Mouse (Mus musculus): ENCODE results near the gene Ccl22. TPM values are rescaled to one million over a fixed set of nuclear protein-coding genes. Genes with fewer than 3 reads are reported as not detected.

The Ccl22 gene
- polyA plus RNA-seq, 1 experiment from 2014 or later: not detected

GRCm38 (mm10) chr8:94779534-94780294 lies 34.3 kb downstream of the Ccl22 start:
- Histone ChIP-seq H3K4me1 (replicated peaks) (peaks cover 46% of the 10 kb centered on the region), H3K4me2 (no peak overlapping the region), H3K4me3 (no peak overlapping the region), H3K9me3 (replicated peaks) (no peaks in the 10 kb centered on the region), H3K9ac (no peak overlapping the region), H3K27me3 (no peaks in the 10 kb centered on the region), H3K27ac (no peak overlapping the region), H3K36me3 (no peaks in the 10 kb centered on the region)
- ATAC-seq (replicated peaks; ENCODE audit: insufficient number of reproducible peaks, insufficient read depth, low FRiP score, low read depth): no peak
- 88% methylated on average over 16 of the region's 16 CpGs for WGBS

DNA sequence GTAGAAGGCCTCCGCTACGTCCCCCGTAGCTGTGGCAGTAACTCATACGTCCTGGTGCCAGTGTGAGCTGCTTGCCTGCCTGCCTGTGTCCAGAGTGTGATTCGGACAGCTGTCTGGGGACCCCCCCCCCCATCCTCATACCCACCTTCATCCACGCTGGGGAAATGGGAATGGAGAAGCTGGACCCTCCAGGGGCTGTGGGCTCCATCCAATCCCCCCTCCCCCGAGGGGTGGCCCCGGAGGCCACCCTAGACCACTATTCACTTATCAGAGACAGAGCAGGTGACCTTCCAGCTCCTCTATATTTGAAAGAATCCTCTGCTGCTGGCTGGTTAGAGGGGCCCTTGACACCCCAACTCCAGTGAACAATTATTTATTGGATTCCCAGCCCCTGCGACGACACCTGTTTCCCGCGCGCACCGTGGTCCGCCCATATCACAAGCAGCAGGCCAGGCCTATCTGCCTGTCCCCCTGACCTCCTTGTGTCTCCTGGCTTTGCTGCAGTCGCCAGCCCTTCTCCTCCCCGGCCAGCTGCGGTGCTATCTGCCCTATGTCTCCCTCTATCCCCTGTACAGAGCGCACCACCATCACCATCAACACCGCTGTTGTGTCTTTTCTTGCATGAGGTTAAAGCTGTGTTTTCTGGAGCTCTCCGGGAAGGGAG lies 35.2 kb downstream of the Ccl22 start:
- peaks cover 51% of the 10 kb centered on the region for H3K4me1 ChIP-seq (replicated peaks)
- WGBS: 72% methylated on average over 21 of the region's 21 CpGs

DNA sequence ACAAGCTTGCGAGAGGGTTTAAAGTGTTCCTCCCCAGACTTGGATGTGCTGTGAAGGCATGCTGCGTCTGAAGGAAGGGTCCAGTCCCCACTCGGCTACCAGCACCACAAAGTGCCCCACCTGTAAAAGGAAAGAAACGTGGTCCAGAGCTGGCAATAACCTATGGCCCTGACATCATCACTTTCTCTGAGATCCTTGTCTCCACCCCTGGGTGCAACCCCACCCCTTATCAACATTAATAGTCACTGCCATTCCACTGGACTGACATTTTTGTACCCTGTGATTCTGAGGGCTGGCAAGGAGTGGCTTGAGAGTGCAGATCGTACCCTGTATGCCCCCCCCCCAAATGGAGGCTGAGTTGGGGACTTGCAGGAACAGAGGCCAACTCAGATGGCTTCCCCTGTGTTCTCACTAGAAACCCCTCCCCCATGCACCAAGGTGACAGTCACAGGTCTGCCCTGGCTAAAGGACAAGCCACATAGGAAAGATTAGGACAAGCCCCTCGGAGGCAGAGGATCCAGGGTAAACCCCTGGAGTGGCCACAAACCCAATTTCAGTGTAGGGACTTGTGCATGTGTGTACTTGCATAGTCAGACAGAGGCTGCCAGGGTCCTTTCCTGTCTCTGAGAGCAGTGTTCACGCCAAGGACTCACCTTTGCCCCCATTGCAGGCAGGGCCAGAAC lies 35.9 kb downstream of the Ccl22 start:
- Histone ChIP-seq H3K9ac (no peak overlapping the region), H3K27ac (no peak overlapping the region), H3K36me3 (no peaks in the 10 kb centered on the region), H3K9me3 (replicated peaks) (no peaks in the 10 kb centered on the region), H3K27me3 (no peaks in the 10 kb centered on the region), H3K4me3 (no peak overlapping the region), H3K4me1 (replicated peaks) (peaks cover 51% of the 10 kb centered on the region), H3K4me2 (peak overlapping the region; percentile 39; the same call in 1 of the 2 replicates)
- ATAC-seq (replicated peaks; ENCODE audit: insufficient number of reproducible peaks, insufficient read depth, low FRiP score, low read depth): no peak
- 56% methylated on average over 7 of the region's 7 CpGs for WGBS

More for the DNA sequence above, 35.2 kb downstream of the Ccl22 start:
- Histone ChIP-seq H3K9ac (no peak overlapping the region), H3K9me3 (replicated peaks) (no peaks in the 10 kb centered on the region), H3K4me3 (no peak overlapping the region), H3K27me3 (no peaks in the 10 kb centered on the region), H3K4me2 (no peak overlapping the region), H3K27ac (no peak overlapping the region), H3K36me3 (no peaks in the 10 kb centered on the region)
- no peak for ATAC-seq (replicated peaks; ENCODE audit: insufficient number of reproducible peaks, insufficient read depth, low FRiP score, low read depth)

DNA sequence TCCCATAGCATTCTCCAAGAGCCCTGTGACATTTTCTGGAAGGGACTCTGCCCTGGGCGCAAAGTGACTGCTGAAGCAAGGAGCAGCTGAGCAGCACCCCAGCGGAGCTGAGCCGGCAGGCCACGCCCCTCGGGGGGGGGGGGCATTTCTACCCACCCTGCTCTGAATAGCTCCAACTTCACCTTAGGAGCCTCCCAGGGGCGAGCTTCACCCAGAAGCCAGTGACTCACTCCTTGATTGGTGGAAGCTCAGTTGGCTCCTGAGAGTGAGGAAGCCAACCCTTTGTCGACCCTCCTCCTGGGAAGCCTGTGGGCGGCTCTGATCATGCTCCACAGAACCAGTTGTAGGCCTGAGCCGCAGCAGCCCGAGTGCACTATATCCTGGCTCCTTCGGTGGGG lies 36.4 kb downstream of the Ccl22 start:
- Histone ChIP-seq H3K9ac (no peak overlapping the region), H3K4me1 (replicated peaks) (peaks cover 51% of the 10 kb centered on the region), H3K36me3 (no peaks in the 10 kb centered on the region), H3K27ac (no peak overlapping the region), H3K9me3 (replicated peaks) (no peaks in the 10 kb centered on the region), H3K27me3 (no peaks in the 10 kb centered on the region), H3K4me2 (peak overlapping the region; percentile 39; the same call in 1 of the 2 replicates), H3K4me3 (no peak overlapping the region)
- ATAC-seq (replicated peaks; ENCODE audit: insufficient number of reproducible peaks, insufficient read depth, low FRiP score, low read depth): 0 out of 2 replicates have a peak, but pooled peaks have one; percentile 3
- WGBS: 13% methylated on average over 11 of the region's 11 CpGs

- no peak for ATAC-seq (replicated peaks; ENCODE audit: insufficient number of reproducible peaks, insufficient read depth, low FRiP score, low read depth)
- H3K4me3 ChIP-seq: no peak overlapping the region
- H3K27me3 ChIP-seq: no peaks in the 10 kb centered on the region
- no peaks in the 10 kb centered on the region for H3K9me3 ChIP-seq (replicated peaks)
- WGBS: 54% methylated on average over 4 of the region's 4 CpGs
- H3K36me3 ChIP-seq: no peaks in the 10 kb centered on the region
- peak overlapping the region; percentile 4; the same call in 1 of the 2 replicates for H3K27ac ChIP-seq
- peaks cover 44% of the 10 kb centered on the region for H3K4me1 ChIP-seq (replicated peaks)
- H3K9ac ChIP-seq: no peak overlapping the region
- no peak overlapping the region for H3K4me2 ChIP-seq
Measured at GRCm38 (mm10) chr8:94783890-94784289, 38.5 kb downstream of the Ccl22 start.

DNA sequence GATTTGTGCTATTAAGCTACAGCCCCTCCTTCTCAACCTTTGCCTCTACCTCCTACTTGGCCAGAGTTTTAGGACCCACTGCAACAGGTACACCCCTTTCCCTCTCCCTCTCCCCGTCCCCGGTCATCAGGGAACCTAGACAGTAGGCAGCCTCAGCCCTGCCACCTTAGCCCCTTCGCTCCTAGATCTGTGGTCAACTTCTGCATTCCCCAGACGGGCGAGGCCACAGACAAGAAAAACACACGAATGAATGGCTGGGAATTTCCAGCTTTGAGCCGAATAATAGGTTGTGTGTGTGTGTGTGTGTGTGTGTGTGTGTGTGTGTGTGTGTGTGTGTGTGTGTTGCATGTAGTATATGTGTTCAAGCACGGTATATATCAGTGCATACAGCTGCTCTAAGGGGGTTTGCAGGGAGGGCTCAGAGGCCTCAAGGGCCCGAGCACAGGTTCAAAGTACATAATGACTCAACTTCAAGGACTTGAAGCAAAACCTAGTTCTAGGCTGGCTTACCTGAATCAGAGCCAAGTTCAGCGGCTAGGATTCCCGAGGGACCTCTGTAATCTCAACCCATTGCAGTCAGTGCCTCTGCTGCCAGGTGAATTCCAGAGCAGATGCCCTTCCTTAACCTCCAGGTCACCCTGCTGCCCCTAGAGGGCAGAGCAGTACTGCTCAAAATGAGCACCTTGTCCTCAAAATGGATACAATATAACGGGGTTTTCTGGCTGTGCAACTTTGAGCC lies 40.0 kb downstream of the Ccl22 start:
- no peaks in the 10 kb centered on the region; the same call in 1 of the 2 replicates for H3K27me3 ChIP-seq
- peaks cover 36% of the 10 kb centered on the region for H3K4me1 ChIP-seq (replicated peaks)
- no peak for ATAC-seq (replicated peaks; ENCODE audit: insufficient number of reproducible peaks, insufficient read depth, low FRiP score, low read depth)
- no peak overlapping the region for H3K9ac ChIP-seq
- H3K27ac ChIP-seq: peak overlapping the region; percentile 22; the same call in 1 of the 2 replicates
- 49% methylated on average over 12 of the region's 12 CpGs for WGBS
- no peak overlapping the region for H3K4me3 ChIP-seq
- H3K4me2 ChIP-seq: no peak overlapping the region
- H3K9me3 ChIP-seq (replicated peaks): no peaks in the 10 kb centered on the region
- no peaks in the 10 kb centered on the region for H3K36me3 ChIP-seq

DNA sequence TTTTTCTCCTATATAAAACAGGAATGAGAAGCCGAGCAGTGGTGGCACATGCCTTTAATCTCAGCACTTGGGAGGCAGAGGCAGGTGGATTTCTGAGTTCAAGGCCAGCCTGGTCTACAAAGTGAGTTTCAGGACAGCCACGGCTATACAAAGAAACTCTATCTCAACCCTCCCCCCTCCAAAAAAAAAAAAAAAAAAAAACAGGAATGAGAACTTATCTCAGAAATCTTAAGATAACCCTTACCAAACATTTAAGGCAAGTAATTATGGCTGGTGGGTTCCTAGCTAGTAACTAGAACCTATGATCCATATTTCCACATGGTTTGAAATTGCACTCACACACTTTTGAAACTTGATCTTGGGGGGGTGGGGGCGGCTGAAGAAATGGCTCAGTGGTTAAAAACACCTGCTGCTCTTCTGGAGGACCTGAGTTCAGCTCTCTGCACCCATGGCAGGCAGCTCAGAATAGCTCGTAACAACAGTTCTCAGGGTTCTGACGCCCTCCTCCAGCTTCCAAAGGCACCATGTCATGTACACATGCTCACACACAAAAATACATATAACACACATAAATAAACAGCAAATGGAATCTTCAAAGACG lies 40.7 kb downstream of the Ccl22 start:
- no peaks in the 10 kb centered on the region for H3K36me3 ChIP-seq
- no peak for ATAC-seq (replicated peaks; ENCODE audit: insufficient number of reproducible peaks, insufficient read depth, low FRiP score, low read depth)
- H3K4me2 ChIP-seq: no peak overlapping the region
- H3K27me3 ChIP-seq: no peaks in the 10 kb centered on the region; the same call in 1 of the 2 replicates
- 68% methylated on average over 6 of the region's 6 CpGs for WGBS
- no peaks in the 10 kb centered on the region for H3K9me3 ChIP-seq (replicated peaks)
- no peak overlapping the region for H3K27ac ChIP-seq
- H3K4me3 ChIP-seq: no peak overlapping the region
- H3K4me1 ChIP-seq (replicated peaks): peaks cover 31% of the 10 kb centered on the region
- no peak overlapping the region for H3K9ac ChIP-seq

- 0 out of 2 replicates have a peak, but pooled peaks have one; percentile 14 for ATAC-seq (replicated peaks; ENCODE audit: insufficient number of reproducible peaks, insufficient read depth, low FRiP score, low read depth)
- Histone ChIP-seq H3K4me3 (no peak overlapping the region), H3K9ac (no peak overlapping the region), H3K36me3 (no peaks in the 10 kb centered on the region), H3K4me2 (no peak overlapping the region), H3K27me3 (no peaks in the 10 kb centered on the region; the same call in 1 of the 2 replicates), H3K27ac (no peak overlapping the region), H3K9me3 (replicated peaks) (no peaks in the 10 kb centered on the region), H3K4me1 (replicated peaks) (peaks cover 19% of the 10 kb centered on the region)
- WGBS: 57% methylated on average over 15 of the region's 15 CpGs
Measured at GRCm38 (mm10) chr8:94787524-94788501, 42.4 kb downstream of the Ccl22 start.

DNA sequence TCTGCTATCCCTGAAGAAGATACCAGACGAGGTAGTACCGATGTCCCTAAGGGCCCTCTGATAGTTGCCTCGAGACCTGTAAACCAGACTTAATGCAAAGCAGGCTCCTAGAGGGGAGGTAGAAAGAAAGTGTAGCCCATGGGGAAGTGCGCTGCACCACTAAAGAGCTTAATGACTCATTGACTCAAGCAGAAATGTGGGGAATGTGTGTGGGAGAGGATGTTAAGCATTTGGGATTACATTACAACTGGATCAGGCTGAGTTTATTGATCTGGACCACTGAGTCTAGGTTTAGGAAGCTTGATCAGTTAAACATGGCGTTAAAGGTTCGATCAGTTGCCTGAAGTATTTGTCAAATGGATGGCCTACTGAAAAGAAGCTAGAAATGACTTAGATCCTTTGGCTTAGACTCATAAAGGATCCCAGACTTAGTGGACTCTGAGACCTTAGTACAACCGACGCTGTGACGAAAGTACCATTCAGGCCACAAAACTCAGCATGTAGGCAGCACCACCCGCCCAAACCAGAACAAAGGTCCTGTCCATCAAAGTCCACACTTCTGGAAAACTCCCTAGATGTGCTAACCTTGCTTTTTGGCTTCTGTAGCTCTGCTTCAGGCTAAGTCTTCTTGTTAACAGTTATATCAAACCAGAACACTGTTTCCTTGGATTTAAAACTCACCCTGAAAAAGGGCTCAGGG lies 44.0 kb downstream of the Ccl22 start:
- no peak overlapping the region for H3K4me2 ChIP-seq
- no peak for ATAC-seq (replicated peaks; ENCODE audit: insufficient number of reproducible peaks, insufficient read depth, low FRiP score, low read depth)
- WGBS: 79% methylated on average over 10 of the region's 10 CpGs
- H3K9ac ChIP-seq: no peak overlapping the region
- H3K27me3 ChIP-seq: no peaks in the 10 kb centered on the region; the same call in 1 of the 2 replicates
- peaks cover 15% of the 10 kb centered on the region for H3K4me1 ChIP-seq (replicated peaks)
- H3K9me3 ChIP-seq (replicated peaks): no peaks in the 10 kb centered on the region
- H3K27ac ChIP-seq: no peak overlapping the region
- no peaks in the 10 kb centered on the region for H3K36me3 ChIP-seq
- no peak overlapping the region for H3K4me3 ChIP-seq
